Mouse (Mus musculus) heart, postnatal 25 days (tissue): ENCODE results near the gene Slc10a7. TPM values are rescaled to one million over a fixed set of nuclear protein-coding genes. Genes with fewer than 3 reads are reported as not detected.
"Not testable (repeated sequence)": the region's sequence is repeated elsewhere in the genome, so short reads cannot be mapped to it uniquely, and the experiment has no call there.

Experiments
- DNase-seq: peaks from one replicate; pipeline ENCODE4 v3.0.0; 2022; ENCODE audit warnings: low spot score
- intact Hi-C: fragments of 180-260 bp; cut with DNase I; formaldehyde crosslinking; loops from one replicate; pipeline ENCODE4 v1.15.1; 2025
- total RNA-seq, 2 experiments: library from RNA; stranded (reverse); gene quantifications; 2 replicates each; pipeline ENCODE4 v1.2.3; 2021

Gene Slc10a7
- total RNA-seq, 2 experiments from 2014 or later = 4.4 to 5.7 TPM

- DNase-seq = no peak
- intact Hi-C loops = no loop called here
Observed at GRCm38 (mm10) chr8:78655351-78656045, 146.4 kb downstream of the Slc10a7 start.

- no peak for DNase-seq
- intact Hi-C loops = no loop called here
Observed at GRCm38 (mm10) chr8:78656700-78657370, 147.7 kb downstream of the Slc10a7 start.

GRCm38 (mm10) chr8:78658172-78658571 is 149.0 kb downstream of the Slc10a7 start:
- intact Hi-C loops = no loop called here

GRCm38 (mm10) chr8:78659617-78660187 is 150.6 kb downstream of the Slc10a7 start:
- DNase-seq = no peak
- intact Hi-C loops = no loop called here

More at GRCm38 (mm10) chr8:78658172-78658571, 149.0 kb downstream of the Slc10a7 start:
- no peak for DNase-seq

- intact Hi-C loops = no loop called here
- DNase-seq = no peak
Observed at GRCm38 (mm10) chr8:78664306-78664940, 155.3 kb downstream of the Slc10a7 start.

GRCm38 (mm10) chr8:78667399-78667798 is 158.3 kb downstream of the Slc10a7 start:
- DNase-seq = no peak
- intact Hi-C loops = no loop called here

- DNase-seq = no peak
- intact Hi-C loops = no loop called here
Observed at GRCm38 (mm10) chr8:78668206-78668605, 159.1 kb downstream of the Slc10a7 start.

GRCm38 (mm10) chr8:78670241-78670640 is 161.1 kb downstream of the Slc10a7 start:
- intact Hi-C loops = loop anchor here (10.0 kb wide), 1 partner anchor 225 kb away; no protein-coding TSS in a partner anchor
- no peak for DNase-seq

GRCm38 (mm10) chr8:78678541-78679219 is 169.5 kb downstream of the Slc10a7 start:
- no peak for DNase-seq
- intact Hi-C loops = loop anchor here (10.0 kb wide), 1 partner anchor 216 kb away; no protein-coding TSS in a partner anchor

GRCm38 (mm10) chr8:78690795-78691194 is 181.6 kb downstream of the Slc10a7 start:
- intact Hi-C loops = no loop called here
- DNase-seq = no peak

GRCm38 (mm10) chr8:78698331-78698741 is 189.2 kb downstream of the Slc10a7 start:
- no peak for DNase-seq
- intact Hi-C loops = no loop called here

- intact Hi-C loops = no loop called here
- DNase-seq = no peak
Observed at GRCm38 (mm10) chr8:78703068-78703820, 194.1 kb downstream of the Slc10a7 start.

GRCm38 (mm10) chr8:78705980-78706379 is 196.8 kb downstream of the Slc10a7 start:
- DNase-seq = no peak
- intact Hi-C loops = no loop called here

- intact Hi-C loops = no loop called here
- no peak for DNase-seq
Observed at GRCm38 (mm10) chr8:78709948-78710644, 200.9 kb downstream of the Slc10a7 start.

GRCm38 (mm10) chr8:78710961-78711360 is 201.8 kb downstream of the Slc10a7 start:
- DNase-seq = no peak
- intact Hi-C loops = no loop called here

- intact Hi-C loops = no loop called here
- DNase-seq = no peak
Observed at GRCm38 (mm10) chr8:78714880-78715279, 205.7 kb downstream of the Slc10a7 start.

- intact Hi-C loops = no loop called here
Observed at GRCm38 (mm10) chr8:78716546-78716945, 207.4 kb downstream of the Slc10a7 start.

GRCm38 (mm10) chr8:78717191-78717590 is 208.0 kb downstream of the Slc10a7 start:
- intact Hi-C loops, DNase-seq: not testable (repeated sequence)

More at GRCm38 (mm10) chr8:78716546-78716945, 207.4 kb downstream of the Slc10a7 start:
- no peak for DNase-seq
